Mouse (Mus musculus): ENCODE results near the gene 1810030O07Rik. TPM values are rescaled to one million over a fixed set of nuclear protein-coding genes. Genes with fewer than 3 reads are reported as not detected.
"Not testable (repeated sequence)": the region's sequence is repeated elsewhere in the genome, so short reads cannot be mapped to it uniquely, and the experiment has no call there.

The 1810030O07Rik gene
- total RNA-seq (2021) = 10 to 100 TPM; 13.7 to 18.7 TPM

DNA sequence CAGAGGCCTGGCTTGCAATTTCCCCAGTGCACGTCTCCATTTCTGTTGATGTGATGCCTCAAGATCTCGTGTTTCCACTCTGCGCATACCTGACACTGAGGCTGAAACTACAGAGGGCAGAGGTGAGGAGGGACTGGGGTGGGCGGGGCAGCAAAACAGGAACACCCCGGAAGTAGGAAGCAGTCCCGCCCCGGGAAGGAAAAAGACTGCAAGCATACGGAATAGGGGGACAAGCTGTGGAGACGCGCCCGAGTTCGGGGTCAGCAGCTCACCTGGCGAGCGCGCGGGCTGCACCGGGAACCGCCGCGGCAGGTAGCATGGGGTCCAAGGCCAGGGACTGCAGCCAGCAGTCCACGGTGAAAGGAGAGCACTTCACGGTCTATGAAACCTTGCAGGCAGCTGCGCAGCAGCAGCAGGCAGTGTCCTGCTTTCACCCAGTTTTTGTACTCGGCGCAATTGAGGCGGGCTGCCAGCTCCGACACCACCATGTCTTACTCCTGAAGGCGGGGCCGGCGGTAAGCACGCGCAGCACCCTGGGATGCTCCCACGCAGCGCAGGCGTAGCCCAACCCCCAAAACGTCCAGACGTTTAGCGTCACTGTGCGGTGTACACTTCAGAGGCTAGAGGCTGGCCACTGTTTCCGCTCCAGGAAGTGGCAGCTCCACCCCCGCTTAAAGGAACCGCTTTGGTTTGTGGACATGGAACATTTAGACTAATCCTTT is at the start of gene 1810030O07Rik:
TSS of gene 1810030O07Rik (minus strand) at position 615 of the 722 bp plus-strand sequence.
- peak; percentile 63 to 69 for DNase-seq (ENCODE audit: extremely low spot score in 1 of 2, low spot score in 1 of 2)

DNA sequence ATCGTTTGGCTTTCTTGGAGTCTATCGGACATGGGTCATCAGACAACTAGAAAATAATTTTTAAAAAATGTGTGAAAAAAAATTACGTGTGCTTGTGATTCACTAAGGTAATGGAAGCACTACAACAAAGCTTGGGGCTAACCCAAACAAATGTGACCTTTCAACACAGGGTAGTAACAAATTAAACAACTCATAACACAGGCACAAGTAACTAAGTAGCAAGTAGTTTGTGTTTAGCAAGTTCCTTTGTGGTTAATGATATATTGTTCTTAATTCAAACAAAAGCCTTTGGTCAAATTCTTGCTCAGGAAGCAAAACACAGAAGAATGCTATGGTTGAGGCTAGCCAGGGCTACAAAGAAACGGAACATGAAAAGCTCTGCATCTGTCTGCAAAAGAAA is 42.6 kb upstream of the 1810030O07Rik start:
- DNase-seq (ENCODE audit: extremely low spot score in 1 of 2, low spot score in 1 of 2) = no peak

DNA sequence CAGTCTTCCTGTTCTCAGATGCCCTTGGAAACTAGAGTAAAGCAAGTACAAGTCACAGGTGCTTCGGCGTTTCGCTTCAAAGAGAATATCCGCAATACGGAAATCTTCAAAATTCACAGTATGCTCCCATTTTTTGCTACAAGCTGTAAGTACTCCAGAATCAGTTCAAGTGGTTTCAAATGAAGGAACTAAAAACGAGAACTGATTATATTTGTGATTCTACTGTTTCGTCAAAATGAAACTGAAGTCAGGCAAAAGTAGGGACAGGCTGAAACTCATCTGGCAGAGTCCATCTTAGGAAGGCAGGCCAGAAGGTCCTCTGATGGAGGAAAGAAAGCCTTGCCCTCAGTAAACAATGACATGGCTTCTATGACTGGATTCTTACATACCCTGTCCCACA is 40.3 kb upstream of the 1810030O07Rik start:
- DNase-seq (ENCODE audit: extremely low spot score in 1 of 2, low spot score in 1 of 2) = no peak

DNA sequence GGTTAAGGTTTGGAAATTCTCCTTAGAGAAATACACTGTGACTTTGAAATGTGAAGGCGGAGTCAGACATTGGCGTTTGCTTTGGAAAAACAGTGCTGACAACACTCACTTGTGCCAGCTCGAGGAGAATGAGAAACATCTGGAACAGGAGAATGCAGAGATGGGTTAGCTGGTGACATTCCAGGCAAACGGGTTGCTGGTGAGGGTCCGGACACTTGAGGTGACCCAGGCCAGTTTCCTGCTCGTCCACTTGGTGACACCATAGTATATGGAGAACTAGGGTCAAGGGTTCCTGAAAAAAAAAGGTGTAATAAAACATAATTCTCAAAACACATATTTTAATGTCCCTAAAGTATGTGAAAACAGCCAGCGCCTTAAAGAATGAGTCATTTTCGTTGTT is 13.4 kb upstream of the 1810030O07Rik start:
- no peak for DNase-seq (ENCODE audit: extremely low spot score in 1 of 2, low spot score in 1 of 2)

DNA sequence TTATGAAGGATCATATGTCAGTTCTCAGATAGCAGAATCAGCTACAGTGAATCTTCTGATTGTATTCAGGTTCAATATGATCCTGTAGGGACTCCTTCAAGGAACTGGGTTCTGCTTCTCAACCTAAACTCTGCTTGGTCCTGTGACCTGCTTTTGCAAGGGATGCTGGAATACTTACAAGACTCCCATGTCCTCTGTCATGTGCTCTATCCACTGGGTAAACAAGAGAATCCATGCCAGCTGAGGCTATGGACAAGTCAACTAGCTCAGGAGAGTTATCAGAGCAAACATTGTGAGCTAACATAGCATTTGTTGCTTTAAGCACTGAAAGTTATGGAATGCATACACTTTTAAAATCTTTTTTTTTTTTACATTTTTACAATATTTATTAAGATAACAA is 12.6 kb upstream of the 1810030O07Rik start:
- DNase-seq (ENCODE audit: extremely low spot score in 1 of 2, low spot score in 1 of 2) = no peak

DNA sequence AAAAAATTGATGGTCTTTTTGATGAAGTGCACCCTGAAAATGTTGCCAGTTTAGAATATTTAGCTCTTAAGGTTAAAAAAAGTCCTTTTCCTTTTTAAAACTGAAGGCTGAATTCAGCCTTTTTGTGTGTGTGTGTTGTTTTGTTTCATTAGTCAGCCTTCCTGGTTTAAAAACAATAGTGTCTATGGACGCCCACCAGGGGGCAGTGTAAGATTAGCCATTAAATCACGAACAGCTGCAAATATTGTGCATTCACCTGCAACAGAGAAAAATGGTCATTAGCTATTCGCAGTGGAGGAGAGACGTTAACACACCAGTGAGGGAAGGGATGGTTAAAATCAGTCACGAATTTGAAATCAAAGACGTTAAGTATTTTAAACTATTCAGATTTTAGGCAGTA is 3.9 kb upstream of the 1810030O07Rik start:
- peak; percentile 38 to 79 for DNase-seq (ENCODE audit: extremely low spot score in 1 of 2, low spot score in 1 of 2)

DNA sequence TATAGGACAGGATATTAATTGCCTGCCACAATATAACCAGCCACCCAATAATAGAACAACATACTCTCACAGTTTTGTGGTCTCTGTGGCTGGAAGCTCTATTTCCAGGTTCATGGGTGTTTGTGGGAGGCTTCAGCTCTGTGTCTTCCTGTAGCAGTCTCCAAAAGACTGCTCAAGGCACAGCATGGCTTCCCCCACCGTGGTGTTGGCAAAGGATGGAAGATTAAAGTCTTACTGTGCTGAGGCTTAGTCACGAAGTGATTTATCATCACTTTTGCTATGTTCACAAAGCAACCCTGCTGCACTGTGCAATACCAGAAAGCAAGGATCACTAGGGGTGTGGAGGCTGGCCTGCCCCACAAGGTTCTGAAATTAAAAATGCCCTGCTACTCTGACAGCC is 19.6 kb downstream of the 1810030O07Rik start:
- no peak for DNase-seq (ENCODE audit: extremely low spot score in 1 of 2, low spot score in 1 of 2)

DNA sequence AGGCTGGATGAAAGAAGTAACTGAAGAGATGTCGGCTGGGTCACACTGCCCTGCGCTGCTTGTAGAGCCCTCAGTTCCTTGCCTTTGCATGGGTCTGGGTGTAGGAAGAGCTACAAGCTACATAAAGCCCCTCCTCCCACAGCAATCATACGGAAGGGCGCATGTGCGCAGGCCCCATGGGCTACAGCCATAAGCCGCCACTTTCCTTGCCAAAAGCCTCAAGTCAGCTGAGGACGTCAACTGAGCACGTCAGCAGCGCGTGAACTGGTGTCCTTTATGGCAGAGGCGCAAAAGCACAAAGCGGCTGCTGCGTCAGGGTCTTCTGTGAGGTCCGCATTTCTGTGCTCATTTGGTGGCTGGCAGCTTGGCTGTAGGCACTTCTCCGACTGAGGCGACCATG is 21.6 kb downstream of the 1810030O07Rik start:
- no peak for DNase-seq (ENCODE audit: extremely low spot score in 1 of 2, low spot score in 1 of 2)

DNA sequence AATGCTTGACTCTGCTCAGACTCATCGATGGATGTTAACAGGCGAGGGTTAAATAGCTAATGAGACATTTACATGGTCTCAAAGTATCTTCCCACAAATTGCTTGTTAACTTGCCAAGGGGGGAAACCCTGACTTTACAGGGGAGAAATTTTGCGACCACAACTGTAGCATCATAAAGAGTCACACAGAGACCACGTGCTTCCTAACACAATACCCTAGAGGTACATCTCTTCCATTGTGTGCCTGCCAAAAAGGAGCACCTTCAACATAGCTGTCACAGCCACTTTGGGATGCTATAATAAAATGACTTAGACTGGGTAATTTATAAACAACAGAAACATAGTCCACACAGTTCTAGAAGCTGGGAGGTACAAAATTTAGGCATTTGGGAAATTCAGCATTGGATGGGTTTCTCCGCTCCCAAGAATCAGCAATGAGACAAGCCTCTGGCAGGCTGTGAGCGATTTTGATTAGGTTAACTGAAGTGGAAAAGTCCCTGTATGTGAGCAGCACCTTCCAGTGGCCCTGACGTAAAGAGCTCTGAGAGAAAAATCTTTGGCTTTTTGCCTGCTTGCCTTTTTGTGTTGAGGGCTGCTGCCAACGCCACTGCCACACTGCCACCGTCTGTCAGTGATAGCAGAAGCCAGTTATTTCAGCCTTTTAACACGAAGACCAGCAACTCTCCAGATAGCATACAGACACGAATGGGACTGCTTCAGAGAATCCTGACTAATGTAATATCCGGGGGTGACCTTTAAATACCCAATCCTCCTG is 27.8 kb downstream of the 1810030O07Rik start:
- no peak for DNase-seq (ENCODE audit: extremely low spot score in 1 of 2, low spot score in 1 of 2)

DNA sequence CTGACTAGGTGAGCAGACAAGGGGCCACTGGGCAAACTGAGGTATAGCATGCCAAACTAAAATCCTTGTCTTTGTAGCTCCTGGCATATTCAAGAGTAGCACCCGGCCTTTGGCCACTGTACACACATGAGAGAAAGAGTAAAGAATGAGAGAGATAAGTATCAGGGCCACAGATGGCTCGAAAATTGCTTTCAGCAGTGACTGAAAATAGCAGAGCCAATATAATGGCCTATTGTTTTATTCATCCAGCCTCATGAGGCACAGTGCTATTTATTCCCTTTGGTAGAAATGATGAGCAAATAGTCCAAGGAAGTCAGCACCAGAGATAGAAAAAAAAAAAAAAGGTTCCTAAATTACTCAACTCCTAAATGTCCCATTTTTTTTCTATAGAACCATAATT is 28.5 kb downstream of the 1810030O07Rik start:
- no peak for DNase-seq (ENCODE audit: extremely low spot score in 1 of 2, low spot score in 1 of 2)

DNA sequence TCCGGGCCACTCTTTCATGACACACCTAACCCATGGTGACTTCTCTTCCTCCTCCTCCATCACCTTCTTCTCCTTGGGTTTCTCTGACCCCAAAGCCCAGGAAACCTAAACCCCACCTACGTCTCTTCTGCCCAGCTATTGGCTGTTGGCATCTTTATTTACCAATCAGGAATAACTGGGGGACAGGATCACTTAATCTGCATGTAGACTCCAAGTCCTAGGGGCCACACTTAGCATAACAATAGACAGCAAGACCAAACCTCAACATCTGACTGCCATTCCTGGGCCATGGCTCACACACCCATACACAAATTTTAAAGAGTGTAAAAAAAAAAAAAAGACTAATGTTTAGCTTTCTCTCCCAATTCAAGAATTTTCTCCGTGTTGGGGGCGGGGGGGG is 48.3 kb downstream of the 1810030O07Rik start:
- no peak for DNase-seq (ENCODE audit: extremely low spot score in 1 of 2, low spot score in 1 of 2)

DNA sequence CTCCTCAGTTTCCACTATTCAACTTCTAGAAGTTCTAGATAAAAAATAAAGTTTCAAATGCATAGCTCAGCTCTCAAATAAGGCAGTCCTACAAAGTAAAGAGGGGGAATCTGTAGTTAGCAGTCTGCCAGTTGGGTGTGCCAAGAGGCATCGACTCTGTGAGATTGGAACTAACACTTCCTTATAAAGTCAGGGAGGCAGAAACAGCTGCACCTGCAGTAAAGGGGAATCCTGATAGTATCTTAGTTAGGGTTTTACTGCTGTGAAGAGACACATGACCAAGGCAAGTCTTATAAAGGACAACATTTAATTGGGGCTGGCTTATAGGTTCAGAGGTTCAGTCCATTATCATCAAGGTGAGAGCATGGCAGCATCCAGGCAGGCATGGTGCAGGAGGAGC is 61.1 kb downstream of the 1810030O07Rik start:
- not testable (repeated sequence) for DNase-seq (ENCODE audit: extremely low spot score in 1 of 2, low spot score in 1 of 2)

DNA sequence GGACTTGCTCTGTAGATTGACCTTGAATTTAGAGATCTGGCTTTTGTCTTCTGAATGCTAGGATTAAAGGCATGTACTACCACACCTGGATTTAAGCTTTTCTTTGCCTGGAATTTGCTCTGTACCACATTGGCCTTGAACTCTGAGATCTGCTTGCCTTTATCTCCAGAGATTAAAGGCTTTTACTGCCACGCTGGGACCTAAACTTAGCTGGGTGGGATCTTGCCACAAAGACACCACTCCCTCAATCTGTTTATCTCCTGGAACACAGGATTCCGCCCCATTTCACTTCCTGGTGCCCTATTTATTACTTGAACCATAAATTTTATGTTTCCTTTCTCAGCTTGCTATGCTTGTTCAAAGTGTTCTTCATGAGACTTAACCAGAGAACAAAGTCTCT is 62.3 kb downstream of the 1810030O07Rik start:
- DNase-seq (ENCODE audit: extremely low spot score in 1 of 2, low spot score in 1 of 2) = no peak

DNA sequence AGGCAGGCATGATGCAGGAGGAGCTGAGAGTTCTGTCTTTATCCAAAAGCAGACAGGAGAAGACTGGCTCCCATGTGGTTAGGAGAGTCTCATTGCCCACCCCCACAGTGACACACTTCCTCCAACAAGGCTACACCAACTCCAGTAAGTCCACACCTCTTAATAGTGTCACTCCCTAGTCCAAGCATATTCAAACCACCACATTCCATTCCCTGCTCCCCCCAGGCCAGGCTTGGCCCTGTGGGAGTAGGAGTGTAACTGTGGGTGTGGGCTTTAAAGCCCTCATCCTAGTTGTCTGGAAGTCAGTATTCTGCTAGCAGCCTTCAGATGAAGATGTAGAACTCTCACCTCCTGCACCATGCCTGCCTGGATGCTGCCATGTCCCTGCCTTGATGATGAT is 62.9 kb downstream of the 1810030O07Rik start:
- not testable (repeated sequence) for DNase-seq (ENCODE audit: extremely low spot score in 1 of 2, low spot score in 1 of 2)

Other genes starting within 250 kb of the 1810030O07Rik start
- 100 to 1,000 TPM; 177 to 202 TPM for gene Atp6ap2, start 85.9 kb downstream of the 1810030O07Rik start, total RNA-seq (2021)
- gene Med14, start 88.4 kb upstream of the 1810030O07Rik start, total RNA-seq (2021) = 10 to 100 TPM; 69.3 to 76.2 TPM